Mouse (Mus musculus) stomach, embryonic 15.5 days (tissue): ENCODE data around the gene Lims1. TPM values are rescaled to one million over a fixed set of nuclear protein-coding genes. Genes with fewer than 3 reads are reported as not detected.
A peak's percentile ranks its signal among the peaks of the same experiment; 100 is the strongest.

Experiments used
- ATAC-seq: fragments of 200-750 bp; cut with Nextera tagmentation; 2 replicates; pipeline ENCODE4 v1.8.0; 2017; ENCODE audit warnings: low read depth, moderate number of reproducible peaks, moderate TSS enrichment; ENCODE audit not compliant: insufficient read depth, low FRiP score
- H3K27ac ChIP-seq: fragments of 300-500 bp; sonication (generic); 2 replicates; pipeline ENCODE4 v1.5.1; 2015; ENCODE audit warnings: mild to moderate bottlenecking, inconsistent platforms
- H3K27me3 ChIP-seq: fragments of 300-500 bp; sonication (generic); replicated peaks from 2 replicates; pipeline ENCODE4 v1.6.1; 2015; ENCODE audit warnings: inconsistent platforms
- H3K36me3 ChIP-seq: fragments of 300-500 bp; sonication (generic); 2 replicates; pipeline ENCODE4 v1.6.1; 2015; ENCODE audit warnings: inconsistent platforms
- H3K4me1 ChIP-seq: fragments of 300-500 bp; sonication (generic); 2 replicates; pipeline ENCODE4 v1.6.1; 2015; ENCODE audit warnings: inconsistent platforms
- H3K4me2 ChIP-seq: fragments of 300-500 bp; sonication (generic); 2 replicates; pipeline ENCODE4 v1.6.1; 2015; ENCODE audit warnings: mild to moderate bottlenecking, inconsistent platforms
- H3K4me3 ChIP-seq: fragments of 300-500 bp; sonication (generic); replicated peaks from 2 replicates; pipeline ENCODE4 v1.5.1; 2015; ENCODE audit warnings: inconsistent platforms
- H3K9ac ChIP-seq: fragments of 300-500 bp; sonication (generic); 2 replicates; pipeline ENCODE4 v1.6.1; 2015; ENCODE audit warnings: inconsistent platforms
- H3K9me3 ChIP-seq: fragments of 300-500 bp; sonication (generic); 2 replicates; pipeline ENCODE4 v1.6.1; 2016; ENCODE audit warnings: inconsistent platforms
- WGBS: fragments of 180-500 bp; shearing (Covaris S2); methylation state at CpG from one replicate; pipeline ENCODE4 v1.1.7; 2015; 5-methylcytosine and 5-hydroxymethylcytosine counted together
- polyA plus RNA-seq: library from polyadenylated mRNA; unstranded; fragments of >200 nt; fragmentation: Nextera tagmentation; extraction: Ambion mirVana; gene quantifications from 2 replicates; pipeline ENCODE4 v1.2.1, GENCODE M21; 2015

Lims1 gene
- polyA plus RNA-seq, 1 experiment from 2014 or later: 155 TPM

- H3K4me1 ChIP-seq: no peaks in the 10 kb centered on the region
- no peak overlapping the region for H3K9ac ChIP-seq
- H3K36me3 ChIP-seq: no peaks in the 10 kb centered on the region
- H3K9me3 ChIP-seq: no peaks in the 10 kb centered on the region
- H3K4me3 ChIP-seq: no peak overlapping the region
- H3K27me3 ChIP-seq: no peaks in the 10 kb centered on the region
- no peak overlapping the region for H3K27ac ChIP-seq
- no peak overlapping the region for H3K4me2 ChIP-seq
- WGBS: 85% methylated on average over 3 of the region's 3 CpGs
- no peak for ATAC-seq
These were observed 65.4 kb downstream of the Lims1 start for GRCm38 (mm10) chr10:58388648-58389047.

DNA sequence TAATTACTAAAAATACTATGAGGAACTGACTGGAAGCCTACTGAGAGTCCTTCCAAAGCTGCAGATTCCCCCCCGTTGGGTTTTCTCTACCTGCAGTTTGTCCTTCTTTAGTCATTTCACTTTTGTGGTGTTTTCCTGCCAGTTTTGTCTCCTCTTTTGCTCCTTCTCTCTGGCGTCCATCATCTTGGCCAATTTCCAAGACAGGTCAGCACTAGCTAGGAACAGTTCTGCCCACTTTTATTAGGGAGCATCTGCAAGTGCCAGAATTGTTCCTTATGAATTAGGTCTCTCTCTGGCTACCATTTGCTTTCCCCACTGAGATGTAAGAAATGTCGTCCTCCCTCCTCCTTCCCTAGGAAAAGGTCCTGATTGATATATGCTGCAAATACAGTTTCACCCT is 65.9 kb downstream of the Lims1 start:
- no peak overlapping the region for H3K4me2 ChIP-seq
- 0 out of 2 replicates have a peak, but pooled peaks cover 2% of the 10 kb centered on the region for H3K4me1 ChIP-seq
- H3K27me3 ChIP-seq: no peaks in the 10 kb centered on the region
- H3K4me3 ChIP-seq: no peak overlapping the region
- WGBS: 67% methylated on average over 3 of the region's 3 CpGs
- no peak overlapping the region for H3K9ac ChIP-seq
- no peaks in the 10 kb centered on the region for H3K36me3 ChIP-seq
- no peaks in the 10 kb centered on the region for H3K9me3 ChIP-seq
- no peak overlapping the region for H3K27ac ChIP-seq
- ATAC-seq: no peak

- Histone ChIP-seq H3K4me1 (0 out of 2 replicates have a peak, but pooled peaks cover 3% of the 10 kb centered on the region), H3K36me3 (no peaks in the 10 kb centered on the region), H3K27me3 (no peaks in the 10 kb centered on the region), H3K4me2 (no peak overlapping the region), H3K9me3 (no peaks in the 10 kb centered on the region), H3K4me3 (no peak overlapping the region), H3K27ac (no peak overlapping the region), H3K9ac (no peak overlapping the region)
- no peak for ATAC-seq
- 79% methylated on average over 4 of the region's 4 CpGs for WGBS
These were observed 69.2 kb downstream of the Lims1 start for GRCm38 (mm10) chr10:58392435-58392834.

- 0 out of 2 replicates have a peak, but pooled peaks cover 3% of the 10 kb centered on the region for H3K4me1 ChIP-seq
- H3K9ac ChIP-seq: no peak overlapping the region
- H3K4me2 ChIP-seq: no peak overlapping the region
- no peaks in the 10 kb centered on the region for H3K9me3 ChIP-seq
- no peaks in the 10 kb centered on the region for H3K36me3 ChIP-seq
- H3K27me3 ChIP-seq: no peaks in the 10 kb centered on the region
- no peak overlapping the region for H3K4me3 ChIP-seq
- ATAC-seq: no peak
- peak overlapping the region; percentile 23; the same call in 1 of the 2 replicates for H3K27ac ChIP-seq
- 72% methylated on average over 7 of the region's 7 CpGs for WGBS
These were observed 70.1 kb downstream of the Lims1 start for GRCm38 (mm10) chr10:58393026-58394014.

DNA sequence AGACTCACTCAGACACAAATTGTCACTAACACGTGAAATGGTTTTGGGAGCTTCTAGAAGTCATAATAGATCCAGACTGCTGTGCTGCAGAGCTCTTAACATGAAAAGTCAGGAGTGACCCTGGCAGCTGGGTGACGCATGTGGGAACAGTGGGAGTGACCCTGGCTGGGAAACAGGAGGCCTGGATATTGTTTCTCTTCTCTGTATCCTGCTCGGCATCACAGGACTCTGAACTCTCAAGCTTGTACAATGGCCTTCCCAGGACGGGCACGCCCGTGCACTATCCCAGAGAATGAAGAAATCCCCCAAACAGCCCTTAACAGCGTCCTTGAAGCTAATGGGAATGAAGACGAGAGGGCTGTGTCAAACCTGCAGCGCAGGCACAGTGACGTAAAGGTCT is 70.9 kb downstream of the Lims1 start:
- WGBS: 64% methylated on average over 10 of the region's 10 CpGs
- H3K27me3 ChIP-seq: no peaks in the 10 kb centered on the region
- peaks cover 4% of the 10 kb centered on the region; the same call in 1 of the 2 replicates for H3K36me3 ChIP-seq
- 0 out of 2 replicates have a peak overlapping the region, but pooled peaks have one; percentile 17 for H3K4me2 ChIP-seq
- H3K27ac ChIP-seq: peak overlapping the region; percentile 58
- ATAC-seq: peak; percentile 71; the same call in 1 of the 2 replicates
- no peak overlapping the region for H3K4me3 ChIP-seq
- H3K4me1 ChIP-seq: 0 out of 2 replicates have a peak, but pooled peaks cover 3% of the 10 kb centered on the region
- H3K9ac ChIP-seq: no peak overlapping the region
- H3K9me3 ChIP-seq: no peaks in the 10 kb centered on the region

GRCm38 (mm10) chr10:58395315-58395714 is 72.0 kb downstream of the Lims1 start:
- no peak overlapping the region for H3K27ac ChIP-seq
- 0 out of 2 replicates have a peak, but pooled peaks cover 3% of the 10 kb centered on the region for H3K4me1 ChIP-seq
- no peak overlapping the region for H3K4me3 ChIP-seq
- no peak for ATAC-seq
- no peaks in the 10 kb centered on the region for H3K9me3 ChIP-seq
- 80% methylated on average over 4 of the region's 4 CpGs for WGBS
- H3K36me3 ChIP-seq: peaks cover 7% of the 10 kb centered on the region; the same call in 1 of the 2 replicates
- no peak overlapping the region for H3K9ac ChIP-seq
- no peak overlapping the region for H3K4me2 ChIP-seq
- no peaks in the 10 kb centered on the region for H3K27me3 ChIP-seq

DNA sequence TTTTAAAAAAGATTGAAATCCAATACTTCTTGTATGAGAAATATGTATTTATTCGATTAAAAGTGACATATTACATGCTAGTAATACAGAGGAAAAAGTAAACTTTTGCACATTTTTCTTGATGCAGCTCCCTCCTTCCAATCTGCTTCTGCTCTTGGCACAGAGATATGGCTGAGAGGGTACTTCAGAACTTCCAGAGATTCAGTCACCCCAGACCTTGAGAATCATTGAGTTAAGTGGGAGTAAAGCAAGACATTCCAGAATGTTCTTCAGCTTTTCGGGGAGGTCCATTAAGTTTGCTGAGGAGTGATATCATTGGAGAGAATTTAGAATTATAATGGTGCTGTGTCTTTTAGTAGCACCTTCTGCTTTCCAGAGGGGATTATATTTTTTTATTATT is 72.5 kb downstream of the Lims1 start:
- Histone ChIP-seq H3K9me3 (no peaks in the 10 kb centered on the region), H3K36me3 (peaks cover 7% of the 10 kb centered on the region; the same call in 1 of the 2 replicates), H3K4me2 (no peak overlapping the region), H3K27ac (no peak overlapping the region), H3K4me1 (0 out of 2 replicates have a peak, but pooled peaks cover 3% of the 10 kb centered on the region), H3K4me3 (no peak overlapping the region), H3K9ac (no peak overlapping the region), H3K27me3 (no peaks in the 10 kb centered on the region)
- WGBS: 72% methylated on average over 2 of the region's 2 CpGs
- no peak for ATAC-seq

- H3K4me3 ChIP-seq: no peak overlapping the region
- ATAC-seq: no peak
- WGBS: 80% methylated on average over 3 of the region's 3 CpGs
- H3K27ac ChIP-seq: no peak overlapping the region
- H3K9ac ChIP-seq: no peak overlapping the region
- H3K27me3 ChIP-seq: no peaks in the 10 kb centered on the region
- H3K4me2 ChIP-seq: no peak overlapping the region
- 0 out of 2 replicates have a peak, but pooled peaks cover 3% of the 10 kb centered on the region for H3K4me1 ChIP-seq
- H3K9me3 ChIP-seq: no peaks in the 10 kb centered on the region
- H3K36me3 ChIP-seq: peaks cover 7% of the 10 kb centered on the region; the same call in 1 of the 2 replicates
These were observed 73.3 kb downstream of the Lims1 start for GRCm38 (mm10) chr10:58396600-58396999.

DNA sequence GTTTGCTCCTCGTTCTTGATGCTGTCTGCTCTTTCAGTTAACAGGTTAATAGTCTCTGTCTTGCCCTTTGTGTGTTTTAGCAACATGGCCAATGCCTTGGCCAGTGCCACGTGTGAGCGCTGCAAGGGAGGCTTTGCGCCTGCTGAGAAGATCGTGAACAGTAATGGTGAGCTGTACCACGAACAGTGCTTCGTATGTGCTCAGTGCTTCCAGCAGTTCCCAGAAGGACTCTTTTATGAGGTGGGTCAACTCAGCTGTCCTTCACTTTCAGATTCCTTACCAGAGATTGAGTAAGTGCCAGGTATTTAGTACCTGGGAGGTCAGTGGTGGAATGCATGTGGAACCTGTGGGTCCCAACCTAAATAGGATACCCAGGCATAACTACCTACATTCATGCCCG is 75.7 kb downstream of the Lims1 start:
- 94% methylated on average over 8 of the region's 8 CpGs for WGBS
- H3K36me3 ChIP-seq: peaks cover 7% of the 10 kb centered on the region; the same call in 1 of the 2 replicates
- H3K4me1 ChIP-seq: 0 out of 2 replicates have a peak, but pooled peaks cover 3% of the 10 kb centered on the region
- no peaks in the 10 kb centered on the region for H3K27me3 ChIP-seq
- H3K4me2 ChIP-seq: no peak overlapping the region
- H3K9me3 ChIP-seq: no peaks in the 10 kb centered on the region
- no peak overlapping the region for H3K27ac ChIP-seq
- ATAC-seq: no peak
- H3K4me3 ChIP-seq: no peak overlapping the region
- H3K9ac ChIP-seq: no peak overlapping the region

DNA sequence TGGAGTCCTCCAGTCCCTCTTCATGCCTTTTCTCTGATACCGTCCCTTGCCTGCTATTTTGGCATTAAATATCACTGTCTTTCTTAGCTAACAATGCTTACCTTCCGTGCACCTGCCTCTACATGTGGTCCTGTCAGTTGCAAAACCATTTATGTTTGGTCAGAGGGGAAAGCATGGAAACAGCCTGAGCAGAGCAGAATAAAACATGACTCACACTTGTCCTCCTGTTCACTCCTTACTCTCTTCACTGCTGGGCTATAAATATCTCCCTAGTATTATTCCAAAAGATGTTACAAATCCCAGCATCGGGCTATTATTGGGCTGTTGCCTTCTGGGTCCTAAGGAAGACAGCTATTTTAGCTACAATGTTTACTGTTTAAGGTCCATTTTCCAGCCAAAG is 78.6 kb downstream of the Lims1 start:
- no peak overlapping the region for H3K4me3 ChIP-seq
- H3K36me3 ChIP-seq: peaks cover 13% of the 10 kb centered on the region
- H3K9ac ChIP-seq: no peak overlapping the region
- no peak overlapping the region for H3K4me2 ChIP-seq
- no peaks in the 10 kb centered on the region for H3K4me1 ChIP-seq
- peak overlapping the region; percentile 1; the same call in 1 of the 2 replicates for H3K27ac ChIP-seq
- no peak for ATAC-seq
- H3K27me3 ChIP-seq: no peaks in the 10 kb centered on the region
- H3K9me3 ChIP-seq: no peaks in the 10 kb centered on the region
- 77% methylated on average over 3 of the region's 3 CpGs for WGBS

DNA sequence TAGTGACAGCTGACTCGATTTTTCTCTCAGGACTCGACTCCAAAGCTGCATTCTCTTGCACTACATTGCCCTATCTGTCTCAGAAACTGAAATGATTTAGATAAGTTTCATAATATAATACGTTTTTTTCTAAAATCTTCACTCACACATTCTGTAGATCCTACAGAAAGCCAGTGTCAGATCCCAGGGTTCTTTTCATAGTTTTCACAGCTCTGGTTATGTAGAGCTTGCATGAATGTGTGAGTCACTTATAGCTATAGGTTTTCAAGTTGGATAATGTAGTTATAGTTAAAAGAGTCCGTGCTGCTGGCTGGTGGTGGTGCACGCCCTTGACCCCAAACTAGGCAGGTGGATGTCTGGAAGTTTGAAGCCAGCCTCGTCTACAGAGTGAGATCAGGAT is 81.4 kb downstream of the Lims1 start:
- ATAC-seq: no peak
- H3K36me3 ChIP-seq: peaks cover 15% of the 10 kb centered on the region; the same call in 1 of the 2 replicates
- no peaks in the 10 kb centered on the region for H3K9me3 ChIP-seq
- no peak overlapping the region for H3K4me3 ChIP-seq
- H3K4me2 ChIP-seq: no peak overlapping the region
- no peak overlapping the region for H3K9ac ChIP-seq
- 79% methylated on average over 6 of the region's 6 CpGs for WGBS
- H3K4me1 ChIP-seq: no peaks in the 10 kb centered on the region
- peak overlapping the region; percentile 62; the same call in 1 of the 2 replicates for H3K27ac ChIP-seq
- H3K27me3 ChIP-seq: no peaks in the 10 kb centered on the region
